Mouse (Mus musculus): ENCODE measurements around the gene Oas2. TPM values are rescaled to one million over a fixed set of nuclear protein-coding genes. Genes with fewer than 3 reads are reported as not detected.

Oas2 gene
- polyA plus RNA-seq, 1 experiment from 2014 or later = not detected

- H3K27me3 ChIP-seq (ENCODE audit: control insufficient read depth, insufficient read depth, low read length) = peaks cover 30% of the 10 kb centered on the region
- DNase-seq (ENCODE audit: low spot score) (no peak), ATAC-seq (ENCODE audit: insufficient read depth, low FRiP score, low TSS enrichment) (no peak)
- 0 out of 2 replicates have a peak, but pooled peaks cover 5% of the 10 kb centered on the region for H3K4me1 ChIP-seq (ENCODE audit: control insufficient read depth, insufficient read depth, low read length)
- H3K4me3 ChIP-seq (ENCODE audit: low read depth, low read length) = no peak overlapping the region
- no peaks in the 10 kb centered on the region for H3K36me3 ChIP-seq (ENCODE audit: control insufficient read depth, insufficient read depth, low read length)
- H3K9me3 ChIP-seq (ENCODE audit: control insufficient read depth, low read length) = no peaks in the 10 kb centered on the region
- no peak overlapping the region for H3K4me2 ChIP-seq (ENCODE audit: low read depth)
- no peak overlapping the region for H3K9ac ChIP-seq (ENCODE audit: low read length)
- no peak overlapping the region for H3K27ac ChIP-seq (ENCODE audit: low read depth, low read length)
- 82% methylated on average over 6 of the region's 6 CpGs for WGBS
Observed at GRCm38 (mm10) chr5:120686749-120687483, 62.7 kb downstream of the Oas2 start.

- 84% methylated on average over 8 of the region's 8 CpGs for WGBS
- Histone ChIP-seq H3K4me1 (ENCODE audit: control insufficient read depth, insufficient read depth, low read length) (0 out of 2 replicates have a peak, but pooled peaks cover 5% of the 10 kb centered on the region), H3K36me3 (ENCODE audit: control insufficient read depth, insufficient read depth, low read length) (no peaks in the 10 kb centered on the region), H3K9ac (ENCODE audit: low read length) (no peak overlapping the region), H3K4me2 (ENCODE audit: low read depth) (no peak overlapping the region), H3K27ac (ENCODE audit: low read depth, low read length) (no peak overlapping the region), H3K4me3 (ENCODE audit: low read depth, low read length) (no peak overlapping the region), H3K9me3 (ENCODE audit: control insufficient read depth, low read length) (no peaks in the 10 kb centered on the region), H3K27me3 (ENCODE audit: control insufficient read depth, insufficient read depth, low read length) (peaks cover 26% of the 10 kb centered on the region)
- ATAC-seq (ENCODE audit: insufficient read depth, low FRiP score, low TSS enrichment) (no peak), DNase-seq (ENCODE audit: low spot score) (no peak)
Observed at GRCm38 (mm10) chr5:120685678-120686077, 64.0 kb downstream of the Oas2 start.

- DNase-seq (ENCODE audit: low spot score) (no peak), ATAC-seq (ENCODE audit: insufficient read depth, low FRiP score, low TSS enrichment) (no peak)
- Histone ChIP-seq H3K27ac (ENCODE audit: low read depth, low read length) (no peak overlapping the region), H3K4me1 (ENCODE audit: control insufficient read depth, insufficient read depth, low read length) (peaks cover 11% of the 10 kb centered on the region), H3K4me3 (ENCODE audit: low read depth, low read length) (no peak overlapping the region), H3K9ac (ENCODE audit: low read length) (no peak overlapping the region), H3K9me3 (ENCODE audit: control insufficient read depth, low read length) (no peaks in the 10 kb centered on the region), H3K27me3 (ENCODE audit: control insufficient read depth, insufficient read depth, low read length) (peaks cover 26% of the 10 kb centered on the region), H3K36me3 (ENCODE audit: control insufficient read depth, insufficient read depth, low read length) (no peaks in the 10 kb centered on the region), H3K4me2 (ENCODE audit: low read depth) (no peak overlapping the region)
- WGBS = 8% methylated on average over 24 of the region's 24 CpGs
Observed at GRCm38 (mm10) chr5:120682982-120683771, 66.5 kb downstream of the Oas2 start.

- peaks cover 26% of the 10 kb centered on the region for H3K27me3 ChIP-seq (ENCODE audit: control insufficient read depth, insufficient read depth, low read length)
- no peaks in the 10 kb centered on the region for H3K9me3 ChIP-seq (ENCODE audit: control insufficient read depth, low read length)
- H3K9ac ChIP-seq (ENCODE audit: low read length) = no peak overlapping the region
- no peak overlapping the region for H3K4me2 ChIP-seq (ENCODE audit: low read depth)
- WGBS = 92% methylated on average over 18 of the region's 18 CpGs
- DNase-seq (ENCODE audit: low spot score) (no peak), ATAC-seq (ENCODE audit: insufficient read depth, low FRiP score, low TSS enrichment) (no peak)
- peaks cover 11% of the 10 kb centered on the region for H3K4me1 ChIP-seq (ENCODE audit: control insufficient read depth, insufficient read depth, low read length)
- no peaks in the 10 kb centered on the region for H3K36me3 ChIP-seq (ENCODE audit: control insufficient read depth, insufficient read depth, low read length)
- H3K27ac ChIP-seq (ENCODE audit: low read depth, low read length) = no peak overlapping the region
- H3K4me3 ChIP-seq (ENCODE audit: low read depth, low read length) = no peak overlapping the region
Observed at GRCm38 (mm10) chr5:120680918-120681317, 68.7 kb downstream of the Oas2 start.

Other genes with a start within 250 kb of the Oas2 start
- gene Plbd2, start 246.2 kb downstream of the Oas2 start, polyA plus RNA-seq (2014; fragmentation: Nextera tagmentation; extraction: Ambion mirVana) = 33.3 and 33.6 TPM in 2 replicates
- 2.9 and 4.9 TPM in 2 replicates for gene Slc8b1, start 238.7 kb downstream of the Oas2 start, polyA plus RNA-seq (2014; fragmentation: Nextera tagmentation; extraction: Ambion mirVana)
- gene Tpcn1, start 161.2 kb downstream of the Oas2 start, polyA plus RNA-seq (2014; fragmentation: Nextera tagmentation; extraction: Ambion mirVana) = 14.9 and 16.8 TPM in 2 replicates
- gene Iqcd, start 160.8 kb downstream of the Oas2 start, polyA plus RNA-seq (2014; fragmentation: Nextera tagmentation; extraction: Ambion mirVana) = 0.62 and 0.81 TPM in 2 replicates
- 12.3 and 13.2 TPM in 2 replicates for gene Rita1, start 137.3 kb downstream of the Oas2 start, polyA plus RNA-seq (2014; fragmentation: Nextera tagmentation; extraction: Ambion mirVana)
- gene Ddx54, start 137.1 kb downstream of the Oas2 start, polyA plus RNA-seq (2014; fragmentation: Nextera tagmentation; extraction: Ambion mirVana) = 42.0 and 42.6 TPM in 2 replicates
- not detected in 2 replicates for gene Cfap73, start 115.6 kb downstream of the Oas2 start, polyA plus RNA-seq (2014; fragmentation: Nextera tagmentation; extraction: Ambion mirVana)
- gene Rasal1, start 101.0 kb downstream of the Oas2 start, polyA plus RNA-seq (2014; fragmentation: Nextera tagmentation; extraction: Ambion mirVana) = 0.39 TPM in 1 of 2 replicates, not detected in the other
- gene Dtx1, start 37.9 kb downstream of the Oas2 start, polyA plus RNA-seq (2014; fragmentation: Nextera tagmentation; extraction: Ambion mirVana) = 7.0 and 7.4 TPM in 2 replicates
- gene Oas3, start 27.8 kb upstream of the Oas2 start, polyA plus RNA-seq (2014; fragmentation: Nextera tagmentation; extraction: Ambion mirVana) = 0.08 TPM in 1 of 2 replicates, not detected in the other
- 0.18 TPM in 1 of 2 replicates, not detected in the other for gene Oas1e, start 45.7 kb upstream of the Oas2 start, polyA plus RNA-seq (2014; fragmentation: Nextera tagmentation; extraction: Ambion mirVana)
- 0.21 and 0.23 TPM in 2 replicates for gene Oas1c, start 62.7 kb upstream of the Oas2 start, polyA plus RNA-seq (2014; fragmentation: Nextera tagmentation; extraction: Ambion mirVana)
- gene Oas1f, start 97.5 kb upstream of the Oas2 start, polyA plus RNA-seq (2014; fragmentation: Nextera tagmentation; extraction: Ambion mirVana) = not detected in 2 replicates
- not detected in 2 replicates for gene Oas1h, start 111.6 kb upstream of the Oas2 start, polyA plus RNA-seq (2014; fragmentation: Nextera tagmentation; extraction: Ambion mirVana)
- gene Oas1g, start 137.8 kb upstream of the Oas2 start, polyA plus RNA-seq (2014; fragmentation: Nextera tagmentation; extraction: Ambion mirVana) = not detected in 2 replicates
- 0.70 TPM in 2 replicates for gene Oas1a, start 157.7 kb upstream of the Oas2 start, polyA plus RNA-seq (2014; fragmentation: Nextera tagmentation; extraction: Ambion mirVana)
- gene Oas1d, start 164.7 kb upstream of the Oas2 start, polyA plus RNA-seq (2014; fragmentation: Nextera tagmentation; extraction: Ambion mirVana) = not detected in 2 replicates